Mouse (Mus musculus) cerebellum, adult 9-10 months (tissue): ENCODE measurements around the gene Gltp.

ENCODE experiments used
- DNase-seq: peaks from one replicate; pipeline ENCODE4 v3.0.0; 2022

Gene Gltp

GRCm38 (mm10) chr5:114702403-114703392 is 11.9 kb upstream of the Gltp start:
- peak; percentile 36 for DNase-seq

GRCm38 (mm10) chr5:114699015-114699414 is 8.2 kb upstream of the Gltp start:
- peak; percentile 44 for DNase-seq

- DNase-seq = peak; percentile 96
Observed at GRCm38 (mm10) chr5:114698044-114698746, 7.4 kb upstream of the Gltp start.

- no peak for DNase-seq
Observed at GRCm38 (mm10) chr5:114696939-114697338, 6.2 kb upstream of the Gltp start.

- no peak for DNase-seq
Observed at GRCm38 (mm10) chr5:114695775-114696174, 5.0 kb upstream of the Gltp start.

- DNase-seq = no peak
Observed at GRCm38 (mm10) chr5:114689700-114690366, 951 bp downstream of the Gltp start.

GRCm38 (mm10) chr5:114688703-114689102 is 2.1 kb downstream of the Gltp start:
- no peak for DNase-seq

GRCm38 (mm10) chr5:114687901-114688300 is 2.9 kb downstream of the Gltp start:
- no peak for DNase-seq

GRCm38 (mm10) chr5:114686726-114687210 is 4.0 kb downstream of the Gltp start:
- no peak for DNase-seq

- DNase-seq = no peak
Observed at GRCm38 (mm10) chr5:114685986-114686385, 4.8 kb downstream of the Gltp start.

GRCm38 (mm10) chr5:114681717-114682116 is 9.1 kb downstream of the Gltp start:
- DNase-seq = peak; percentile 81

- no peak for DNase-seq
Observed at GRCm38 (mm10) chr5:114680676-114681285, 10.0 kb downstream of the Gltp start.

- no peak for DNase-seq
Observed at GRCm38 (mm10) chr5:114679841-114680591, 10.8 kb downstream of the Gltp start.

GRCm38 (mm10) chr5:114674594-114674993 is 16.2 kb downstream of the Gltp start:
- DNase-seq = no peak

- DNase-seq = peak; percentile 15
Observed at GRCm38 (mm10) chr5:114673114-114673513, 17.7 kb downstream of the Gltp start.

GRCm38 (mm10) chr5:114669014-114669413 is 21.8 kb downstream of the Gltp start:
- DNase-seq = no peak

- peak; percentile 98 for DNase-seq
Observed at GRCm38 (mm10) chr5:114667228-114667856, 23.4 kb downstream of the Gltp start.

- no peak for DNase-seq
Observed at GRCm38 (mm10) chr5:114666659-114667058, 24.1 kb downstream of the Gltp start.

- no peak for DNase-seq
Observed at GRCm38 (mm10) chr5:114664750-114665149, 26.0 kb downstream of the Gltp start.

- no peak for DNase-seq
Observed at GRCm38 (mm10) chr5:114664139-114664538, 26.6 kb downstream of the Gltp start.

GRCm38 (mm10) chr5:114661029-114661428 is 29.8 kb downstream of the Gltp start:
- DNase-seq = no peak
